Mouse (Mus musculus) heart, embryonic 11.5 days (tissue): ENCODE measurements around the gene Sema7a. TPM values are rescaled to one million over a fixed set of nuclear protein-coding genes. Genes with fewer than 3 reads are reported as not detected.

Experiments used
- ATAC-seq: fragments of 200-750 bp; cut with Nextera tagmentation; replicated peaks from 2 replicates; pipeline ENCODE4 v1.8.0; 2017; ENCODE audit warnings: moderate library complexity; ENCODE audit not compliant: insufficient number of reproducible peaks, low FRiP score, low TSS enrichment
- H3K27ac ChIP-seq: fragments of 300-500 bp; sonication (generic); 2 replicates; pipeline ENCODE4 v1.5.1; 2014; ENCODE audit warnings: mild to moderate bottlenecking, low read depth, low read length
- H3K27me3 ChIP-seq: fragments of 300-500 bp; sonication (generic); 2 replicates; pipeline ENCODE4 v1.6.1; 2014; ENCODE audit warnings: mild to moderate bottlenecking, low read length, mixed read lengths; ENCODE audit not compliant: control insufficient read depth, insufficient read depth
- H3K36me3 ChIP-seq: fragments of 300-500 bp; sonication (generic); 2 replicates; pipeline ENCODE4 v1.6.1; 2014; ENCODE audit warnings: mild to moderate bottlenecking, low read length, moderate library complexity, mixed read lengths; ENCODE audit not compliant: control insufficient read depth, insufficient read depth
- H3K4me1 ChIP-seq: fragments of 300-500 bp; sonication (generic); 2 replicates; pipeline ENCODE4 v1.6.1; 2014; ENCODE audit warnings: low read length; ENCODE audit not compliant: control insufficient read depth, insufficient read depth
- H3K4me2 ChIP-seq: fragments of 300-500 bp; sonication (generic); 2 replicates; pipeline ENCODE4 v1.6.1; 2014; ENCODE audit warnings: mild to moderate bottlenecking, moderate library complexity
- H3K4me3 ChIP-seq: fragments of 300-500 bp; sonication (generic); 2 replicates; pipeline ENCODE4 v1.5.1; 2014; ENCODE audit warnings: low read depth, low read length
- H3K9ac ChIP-seq: fragments of 300-500 bp; sonication (generic); 2 replicates; pipeline ENCODE4 v1.6.1; 2014; ENCODE audit warnings: mild to moderate bottlenecking, low read depth, low read length, moderate library complexity
- H3K9me3 ChIP-seq: fragments of 300-500 bp; sonication (generic); replicated peaks from 2 replicates; pipeline ENCODE4 v1.6.1; 2016; ENCODE audit warnings: low read length; ENCODE audit not compliant: control insufficient read depth
- WGBS: fragments of 180-500 bp; shearing (Covaris S2); extraction: QIAGEN DNeasy Blood & Tissue Kit; methylation state at CpG from one replicate; pipeline ENCODE4 v1.1.7; 2014; ENCODE audit not compliant: insufficient replicate concordance; 5-methylcytosine and 5-hydroxymethylcytosine counted together
- polyA plus RNA-seq: library from polyadenylated mRNA; unstranded; fragments of >200 nt; fragmentation: Nextera tagmentation; extraction: Ambion mirVana; gene quantifications from 2 replicates; pipeline ENCODE4 v1.2.1, GENCODE M21; 2014

Gene Sema7a
- polyA plus RNA-seq, 1 experiment from 2014 or later: 0.17 TPM

DNA sequence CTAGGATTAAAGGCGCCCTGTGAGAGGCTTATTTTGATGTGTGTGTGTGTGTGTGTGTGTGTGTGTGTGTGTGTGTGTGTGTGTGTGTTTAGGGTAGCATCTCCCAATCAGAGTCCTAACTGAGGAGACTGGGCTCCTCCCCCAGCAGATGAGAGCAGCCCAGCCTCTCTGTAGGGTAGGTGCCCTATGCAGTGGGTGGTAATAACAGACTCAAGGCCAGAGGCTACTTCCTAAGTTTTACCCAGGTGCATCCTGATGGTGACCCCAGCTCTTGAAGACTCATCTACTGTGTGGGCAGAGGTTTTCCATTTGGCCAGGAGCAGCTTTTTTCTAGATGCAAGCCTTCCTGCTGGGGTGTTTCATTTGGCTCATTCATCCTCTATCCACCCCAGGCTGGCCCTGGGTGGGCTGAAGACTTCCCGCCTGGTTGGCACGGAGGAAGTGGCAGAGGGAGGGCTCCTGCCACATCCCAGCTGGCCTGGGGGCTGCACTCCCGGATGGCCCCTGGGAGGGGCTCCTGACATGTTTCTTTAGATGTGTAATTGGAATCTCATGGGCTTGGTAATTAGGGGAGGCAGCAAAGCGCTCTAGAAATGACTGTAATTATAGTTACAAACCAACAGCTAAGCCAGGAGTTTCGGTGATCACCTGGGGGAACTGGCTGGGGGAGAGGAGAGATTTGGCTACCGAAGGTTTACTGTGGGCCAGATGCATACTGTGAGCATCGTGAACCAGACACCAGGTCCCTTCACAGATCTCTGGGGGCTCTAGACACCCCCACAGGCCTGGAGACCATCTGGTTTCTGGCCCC lies 53.1 kb downstream of the Sema7a start:
- Histone ChIP-seq H3K4me2 (no peak overlapping the region), H3K4me1 (0 out of 2 replicates have a peak, but pooled peaks cover 2% of the 10 kb centered on the region), H3K27me3 (peaks cover 22% of the 10 kb centered on the region), H3K9me3 (no peaks in the 10 kb centered on the region), H3K36me3 (no peaks in the 10 kb centered on the region), H3K27ac (no peak overlapping the region), H3K9ac (no peak overlapping the region), H3K4me3 (no peak overlapping the region)
- ATAC-seq: no peak
- 54% methylated on average over 8 of the region's 8 CpGs for WGBS

DNA sequence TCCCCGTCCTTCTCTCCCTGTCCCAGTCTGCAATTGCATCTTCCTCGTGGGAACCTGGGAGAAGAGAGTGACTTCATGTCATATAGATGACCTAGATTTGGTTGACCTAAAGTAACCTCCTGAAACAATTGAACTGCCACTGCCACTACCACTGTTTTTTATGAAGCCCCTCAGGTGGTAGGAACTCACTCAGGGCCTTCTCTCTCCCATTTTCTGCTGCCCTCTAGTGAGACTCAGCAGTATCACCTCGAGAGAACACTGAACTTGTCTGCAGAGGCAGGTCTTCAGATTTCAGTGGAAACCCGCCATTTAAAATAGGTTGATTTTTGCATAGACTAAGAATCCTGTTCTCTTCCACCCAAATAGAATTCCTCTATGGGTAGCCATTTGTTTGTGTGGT lies 55.4 kb downstream of the Sema7a start:
- no peaks in the 10 kb centered on the region for H3K9me3 ChIP-seq
- no peak overlapping the region for H3K9ac ChIP-seq
- no peak overlapping the region for H3K27ac ChIP-seq
- no peak for ATAC-seq
- WGBS: 32% methylated on average over 4 of the region's 4 CpGs
- no peaks in the 10 kb centered on the region for H3K36me3 ChIP-seq
- H3K27me3 ChIP-seq: peaks cover 26% of the 10 kb centered on the region
- H3K4me2 ChIP-seq: no peak overlapping the region
- H3K4me1 ChIP-seq: 0 out of 2 replicates have a peak, but pooled peaks cover 2% of the 10 kb centered on the region
- H3K4me3 ChIP-seq: no peak overlapping the region

DNA sequence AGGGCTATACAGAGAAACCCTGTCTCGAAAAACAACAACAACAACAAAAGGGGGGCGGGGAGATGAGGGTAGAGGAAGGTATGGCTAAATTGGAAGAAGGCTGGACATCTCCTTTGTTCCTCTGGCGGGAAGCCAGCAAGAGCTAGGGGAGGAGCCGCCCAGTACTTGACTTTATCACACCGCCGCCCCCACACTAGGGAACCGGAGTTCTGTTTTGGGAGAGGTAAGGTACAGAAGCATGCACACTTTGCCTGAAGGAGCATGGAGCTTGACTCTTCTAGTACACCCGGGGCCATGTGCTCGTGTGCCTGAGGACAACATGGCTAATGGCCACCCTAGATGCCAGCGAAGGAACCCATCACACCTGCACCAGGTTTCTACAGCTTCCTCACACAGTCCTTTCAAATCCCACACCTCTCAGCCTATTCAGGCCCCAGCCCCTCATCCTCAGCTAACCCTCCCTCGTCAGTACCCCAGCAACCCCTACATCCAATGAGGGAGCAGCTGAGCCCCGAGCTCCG lies 57.7 kb downstream of the Sema7a start:
- peaks cover 30% of the 10 kb centered on the region for H3K27me3 ChIP-seq
- no peaks in the 10 kb centered on the region for H3K9me3 ChIP-seq
- H3K36me3 ChIP-seq: no peaks in the 10 kb centered on the region
- H3K9ac ChIP-seq: no peak overlapping the region
- H3K4me1 ChIP-seq: 0 out of 2 replicates have a peak, but pooled peaks cover 2% of the 10 kb centered on the region
- 0 out of 2 replicates have a peak, but pooled peaks have one; percentile 7 for ATAC-seq
- peak overlapping the region; percentile 21 for H3K4me3 ChIP-seq
- WGBS: 12% methylated on average over 13 of the region's 13 CpGs
- H3K27ac ChIP-seq: no peak overlapping the region
- H3K4me2 ChIP-seq: peak overlapping the region; percentile 64

DNA sequence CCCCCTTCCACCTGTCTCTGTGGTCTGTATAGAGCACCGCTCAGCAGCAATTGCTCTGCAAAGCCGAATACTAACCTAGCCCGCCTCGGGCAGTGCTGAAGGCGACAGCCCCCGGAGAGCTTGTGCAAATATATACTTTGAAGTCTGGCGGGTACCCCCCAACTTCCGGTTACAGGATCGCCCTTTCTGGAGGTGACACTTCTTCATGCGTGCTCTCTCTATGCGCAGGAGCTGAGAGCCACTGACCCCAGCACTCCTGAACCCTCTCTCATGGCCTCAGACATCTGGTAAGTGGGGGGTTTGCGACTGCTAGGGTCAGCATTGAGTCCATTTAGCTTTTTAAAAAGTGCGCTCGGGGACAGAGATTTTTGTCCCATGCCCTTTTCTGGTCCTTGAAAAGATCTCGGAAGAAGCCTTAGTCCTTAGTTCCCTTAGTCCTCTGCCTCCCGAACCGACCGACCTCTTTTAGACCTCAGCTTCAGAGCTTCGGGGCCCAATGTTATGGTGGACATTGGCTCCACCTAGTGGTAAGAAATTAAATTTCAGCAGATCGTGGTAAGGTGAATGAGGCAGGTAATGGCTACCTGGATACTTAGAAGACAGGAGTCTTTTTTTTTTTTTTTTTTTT lies 58.2 kb downstream of the Sema7a start:
- peak overlapping the region; percentile 64 for H3K4me2 ChIP-seq
- H3K36me3 ChIP-seq: no peaks in the 10 kb centered on the region
- peaks cover 30% of the 10 kb centered on the region for H3K27me3 ChIP-seq
- H3K9me3 ChIP-seq: no peaks in the 10 kb centered on the region
- H3K27ac ChIP-seq: no peak overlapping the region
- under 1% methylated on average over 20 of the region's 20 CpGs for WGBS
- H3K9ac ChIP-seq: no peak overlapping the region
- 0 out of 2 replicates have a peak, but pooled peaks have one; percentile 59 for ATAC-seq
- H3K4me1 ChIP-seq: 0 out of 2 replicates have a peak, but pooled peaks cover 2% of the 10 kb centered on the region
- peak overlapping the region; percentile 21 for H3K4me3 ChIP-seq

DNA sequence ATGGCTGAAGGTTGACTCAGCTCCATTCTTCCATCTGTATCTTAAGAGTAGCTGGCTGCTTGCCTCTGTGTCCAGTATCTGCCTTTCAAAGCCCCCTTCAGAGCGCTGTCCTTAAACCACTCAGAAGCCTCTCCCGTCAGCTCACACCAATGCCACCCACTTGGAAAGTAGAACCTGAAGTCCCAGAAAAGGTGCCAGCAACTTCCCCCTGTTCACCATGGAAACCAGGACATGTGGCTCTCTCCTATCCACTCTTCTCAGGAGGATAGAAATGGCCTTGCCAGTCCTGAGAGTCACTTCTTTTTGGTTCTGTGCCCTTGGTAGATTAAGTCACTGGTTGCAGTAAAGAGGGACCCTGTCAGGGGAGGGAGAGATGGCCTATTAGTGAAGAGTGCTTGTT lies 58.8 kb downstream of the Sema7a start:
- no peak overlapping the region for H3K9ac ChIP-seq
- no peak overlapping the region for H3K27ac ChIP-seq
- WGBS: 42% methylated on average over 2 of the region's 2 CpGs
- no peak overlapping the region for H3K4me2 ChIP-seq
- no peaks in the 10 kb centered on the region for H3K9me3 ChIP-seq
- H3K36me3 ChIP-seq: no peaks in the 10 kb centered on the region
- peaks cover 30% of the 10 kb centered on the region for H3K27me3 ChIP-seq
- no peak overlapping the region for H3K4me3 ChIP-seq
- ATAC-seq: no peak
- H3K4me1 ChIP-seq: 0 out of 2 replicates have a peak, but pooled peaks cover 2% of the 10 kb centered on the region

DNA sequence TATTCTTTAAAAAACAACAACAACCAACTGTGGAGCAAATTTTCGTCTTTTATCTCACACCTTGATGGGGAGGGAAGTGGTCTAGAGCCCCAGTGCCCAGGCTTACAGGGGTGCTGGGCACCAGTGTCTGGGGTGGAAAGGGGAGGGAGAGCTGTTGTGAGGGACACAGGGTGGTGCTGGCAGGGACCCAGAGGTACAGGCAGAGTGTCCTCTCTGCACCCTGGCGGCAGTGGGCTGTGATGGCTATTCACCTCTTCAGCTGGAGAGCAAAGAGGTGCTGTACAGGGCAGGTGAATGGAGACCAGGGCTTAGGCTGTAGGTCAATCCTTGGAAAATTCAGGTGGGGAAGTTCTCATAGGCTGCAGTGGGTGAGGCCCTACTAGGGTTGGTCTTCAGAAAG lies 59.8 kb downstream of the Sema7a start:
- Histone ChIP-seq H3K36me3 (no peaks in the 10 kb centered on the region), H3K27ac (no peak overlapping the region), H3K4me2 (no peak overlapping the region), H3K9ac (no peak overlapping the region), H3K27me3 (peaks cover 30% of the 10 kb centered on the region), H3K4me3 (no peak overlapping the region), H3K9me3 (no peaks in the 10 kb centered on the region), H3K4me1 (0 out of 2 replicates have a peak, but pooled peaks cover 2% of the 10 kb centered on the region)
- 49% methylated on average over 2 of the region's 2 CpGs for WGBS
- no peak for ATAC-seq

DNA sequence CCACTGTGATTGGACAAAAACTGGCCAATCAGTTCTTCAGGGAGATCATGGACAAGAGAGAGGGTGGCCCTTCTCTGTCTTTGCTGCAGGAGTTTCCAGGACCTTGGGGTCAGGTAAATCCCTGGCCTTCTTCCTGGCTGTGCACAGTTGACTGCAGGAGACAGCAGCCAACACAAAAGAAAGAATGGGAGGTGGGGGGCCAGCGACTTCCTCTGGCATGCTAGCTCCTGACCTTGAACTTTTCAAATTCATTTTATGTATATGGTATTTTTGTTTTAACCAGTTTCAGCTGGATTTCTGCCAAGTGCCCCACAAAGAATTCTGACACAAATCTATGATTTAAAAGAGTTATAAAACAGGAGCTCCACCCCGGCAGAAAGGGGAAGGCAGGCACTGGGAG lies 63.4 kb downstream of the Sema7a start:
- Histone ChIP-seq H3K27me3 (peaks cover 12% of the 10 kb centered on the region), H3K4me3 (no peak overlapping the region), H3K9ac (no peak overlapping the region), H3K36me3 (no peaks in the 10 kb centered on the region), H3K4me1 (no peaks in the 10 kb centered on the region), H3K4me2 (no peak overlapping the region), H3K9me3 (no peaks in the 10 kb centered on the region), H3K27ac (no peak overlapping the region)
- no peak for ATAC-seq
- whole genome bisulfite sequencing: 40% methylated on average over 2 of the region's 2 CpGs

DNA sequence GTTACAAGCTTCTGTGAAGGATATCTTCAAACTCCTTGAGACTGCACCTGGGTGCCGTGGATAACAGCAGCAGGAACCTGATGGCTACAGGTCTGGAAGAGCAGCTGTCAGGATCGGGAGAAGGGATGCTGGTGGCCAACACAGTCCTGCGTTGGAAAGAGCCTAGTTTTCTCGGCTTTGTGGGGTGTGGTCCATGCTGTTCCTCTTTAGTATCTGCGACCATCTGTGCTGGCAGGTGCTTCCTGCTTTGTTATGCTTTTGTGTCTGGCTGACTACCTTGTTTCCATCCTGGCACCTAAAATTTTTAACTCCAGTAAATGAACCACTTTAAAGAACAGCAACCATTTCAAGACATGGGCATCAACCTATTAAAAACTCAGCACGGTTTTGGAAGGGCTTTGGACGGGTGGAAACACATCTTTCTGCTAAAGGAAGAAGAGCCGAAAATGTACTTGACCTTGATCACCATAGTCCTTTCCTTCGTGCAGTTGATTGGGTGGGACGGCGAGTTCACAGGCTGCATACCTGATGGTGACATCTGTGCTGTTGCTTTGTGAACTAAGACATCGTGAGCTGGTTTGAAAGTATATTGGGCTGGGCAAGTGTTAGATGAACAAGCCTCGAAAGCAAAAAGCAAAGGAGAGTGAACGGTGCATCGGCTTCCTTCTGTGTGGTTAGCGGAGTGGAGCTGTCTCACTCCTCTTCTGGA lies 66.0 kb downstream of the Sema7a start, which contains the start of gene Cyp11a1:
Gene Cyp11a1 (plus strand): TSS at position 659 of the 709 bp plus-strand sequence.
- Histone ChIP-seq H3K36me3 (no peaks in the 10 kb centered on the region), H3K27ac (no peak within 1 kb of the TSS), H3K9me3 (no peaks in the 10 kb centered on the region), H3K4me1 (peaks cover 12% of the 10 kb centered on the region; the same call in 1 of the 2 replicates), H3K4me3 (no peak within 1 kb of the TSS), H3K4me2 (no peak within 1 kb of the TSS), H3K9ac (no peak within 1 kb of the TSS), H3K27me3 (peaks cover 2% of the 10 kb centered on the region; the same call in 1 of the 2 replicates)
- WGBS: 76% methylated on average over 16 of the region's 16 CpGs
- no peak for ATAC-seq
